Mouse (Mus musculus): ENCODE results near the gene Furin. TPM values are rescaled to one million over a fixed set of nuclear protein-coding genes. Genes with fewer than 3 reads are reported as not detected.

Furin gene
- polyA plus RNA-seq, 1 experiment: 0.65 TPM

DNA sequence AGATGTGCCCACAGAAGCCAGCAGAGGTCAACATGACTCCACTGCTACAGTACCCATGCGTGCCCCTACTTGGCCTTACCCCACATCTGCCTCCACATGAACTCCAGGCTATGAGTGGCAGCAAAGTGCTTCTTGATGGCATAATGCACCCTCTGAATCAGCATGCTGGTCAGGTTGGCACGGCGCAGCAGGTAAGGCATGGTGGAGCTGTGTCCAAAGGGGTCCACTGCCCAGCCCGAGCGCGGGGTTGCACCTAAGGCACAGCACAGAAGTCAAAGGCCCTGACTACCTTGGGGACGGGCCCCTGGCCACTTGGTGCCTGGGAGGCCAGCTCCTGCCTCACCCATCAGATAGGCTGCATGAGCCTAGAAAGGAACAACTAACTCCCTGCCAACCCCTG lies 38.0 kb downstream of the Furin start:
- Histone ChIP-seq H3K27me3 (ENCODE audit: control insufficient read depth) (peaks cover 38% of the 10 kb centered on the region), H3K4me3 (replicated peaks) (no peak overlapping the region)

DNA sequence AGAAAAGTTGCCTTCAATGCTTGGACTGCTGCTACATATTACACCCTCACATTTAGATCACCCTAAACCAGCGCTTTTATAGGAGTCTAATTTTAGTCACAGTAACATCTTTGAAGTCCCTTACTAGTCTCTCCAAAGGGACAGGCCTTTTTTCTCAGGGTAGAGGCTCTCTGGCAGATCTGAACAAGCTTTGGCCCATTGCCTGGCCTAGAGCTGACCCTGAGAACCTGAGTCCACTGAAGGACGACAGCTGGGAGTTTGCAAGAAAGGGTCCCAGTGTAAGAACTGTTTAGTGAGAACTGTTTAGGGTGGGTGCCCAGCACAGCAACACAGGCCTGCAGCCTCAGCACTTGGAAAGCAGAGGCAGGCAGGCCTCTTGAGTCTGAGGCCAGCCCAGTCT lies 39.5 kb downstream of the Furin start:
- H3K4me3 ChIP-seq (replicated peaks): no peak overlapping the region
- no peaks in the 10 kb centered on the region for H3K9me3 ChIP-seq (ENCODE audit: control insufficient read depth, low read length)
- H3K27me3 ChIP-seq (ENCODE audit: control insufficient read depth): peaks cover 23% of the 10 kb centered on the region
- H3K36me3 ChIP-seq (ENCODE audit: control insufficient read depth): peaks cover 23% of the 10 kb centered on the region; the same call in 1 of the 2 replicates
- H3K4me1 ChIP-seq (ENCODE audit: control insufficient read depth): peaks cover 5% of the 10 kb centered on the region
- TF ChIP-seq GATA1 (IDR thresholded peaks at IDR 0.05; ENCODE audit: low read length) (no peak), TAL1 (IDR thresholded peaks at IDR 0.05; ENCODE audit: low read length) (no peak)

More for the DNA sequence above, 38.0 kb downstream of the Furin start:
- Histone ChIP-seq H3K4me1 (ENCODE audit: control insufficient read depth) (peaks cover 14% of the 10 kb centered on the region), H3K9me3 (ENCODE audit: control insufficient read depth, low read length) (no peaks in the 10 kb centered on the region), H3K36me3 (ENCODE audit: control insufficient read depth) (peaks cover 19% of the 10 kb centered on the region; the same call in 1 of the 2 replicates)
- TF ChIP-seq GATA1 (IDR thresholded peaks at IDR 0.05; ENCODE audit: low read length) (no peak), TAL1 (IDR thresholded peaks at IDR 0.05; ENCODE audit: low read length) (no peak)

DNA sequence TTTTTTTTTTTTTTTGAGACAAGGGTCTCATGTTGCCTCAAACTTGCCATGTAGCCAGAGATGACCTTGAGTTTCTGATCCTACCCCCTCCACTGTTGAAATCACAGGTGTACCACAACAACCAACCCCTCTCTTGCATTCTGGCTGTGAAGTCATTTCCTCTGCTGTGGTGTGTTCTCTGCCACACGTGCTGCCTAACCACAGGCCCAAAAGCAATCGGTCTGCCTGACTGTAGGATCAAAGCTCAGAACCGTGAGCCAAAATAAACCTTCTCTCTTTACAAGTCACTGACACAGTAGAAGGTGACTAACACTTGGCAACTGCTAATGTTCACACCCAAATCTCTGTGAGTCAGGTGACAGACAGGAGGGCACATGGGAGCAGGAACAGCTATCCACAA lies 44.8 kb downstream of the Furin start:
- no peaks in the 10 kb centered on the region for H3K9me3 ChIP-seq (ENCODE audit: control insufficient read depth, low read length)
- peaks cover 17% of the 10 kb centered on the region; the same call in 1 of the 2 replicates for H3K36me3 ChIP-seq (ENCODE audit: control insufficient read depth)
- no peaks in the 10 kb centered on the region for H3K27me3 ChIP-seq (ENCODE audit: control insufficient read depth)
- H3K4me1 ChIP-seq (ENCODE audit: control insufficient read depth): no peaks in the 10 kb centered on the region
- no peak overlapping the region for H3K4me3 ChIP-seq (replicated peaks)
- TF ChIP-seq TAL1 (IDR thresholded peaks at IDR 0.05; ENCODE audit: low read length) (no peak), GATA1 (IDR thresholded peaks at IDR 0.05; ENCODE audit: low read length) (no peak)

DNA sequence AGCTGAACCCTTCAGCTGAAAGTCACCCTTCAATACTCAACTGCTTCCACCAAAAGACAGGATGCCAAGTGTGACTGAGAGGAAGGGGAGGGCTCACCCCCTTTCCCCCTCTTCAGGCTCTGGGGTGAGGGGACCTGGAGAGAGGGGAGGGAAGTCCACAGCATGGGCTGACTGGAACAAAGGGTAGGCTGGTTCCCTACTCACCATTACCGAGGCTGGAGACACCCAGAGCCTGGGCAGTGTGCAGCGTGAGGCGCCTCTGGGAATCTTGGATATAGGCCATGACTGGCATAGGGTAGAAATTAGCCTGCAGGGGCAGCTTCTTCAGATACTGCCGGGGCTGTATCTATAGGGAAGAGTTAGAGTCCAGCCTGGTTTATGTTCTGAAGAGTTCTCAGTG lies 47.2 kb downstream of the Furin start:
- TF ChIP-seq TAL1 (IDR thresholded peaks at IDR 0.05; ENCODE audit: low read length) (no peak), GATA1 (IDR thresholded peaks at IDR 0.05; ENCODE audit: low read length) (no peak)
- no peaks in the 10 kb centered on the region for H3K27me3 ChIP-seq (ENCODE audit: control insufficient read depth)
- H3K36me3 ChIP-seq (ENCODE audit: control insufficient read depth): peaks cover 15% of the 10 kb centered on the region; the same call in 1 of the 2 replicates
- H3K4me3 ChIP-seq (replicated peaks): no peak overlapping the region
- no peaks in the 10 kb centered on the region for H3K9me3 ChIP-seq (ENCODE audit: control insufficient read depth, low read length)
- no peaks in the 10 kb centered on the region for H3K4me1 ChIP-seq (ENCODE audit: control insufficient read depth)

DNA sequence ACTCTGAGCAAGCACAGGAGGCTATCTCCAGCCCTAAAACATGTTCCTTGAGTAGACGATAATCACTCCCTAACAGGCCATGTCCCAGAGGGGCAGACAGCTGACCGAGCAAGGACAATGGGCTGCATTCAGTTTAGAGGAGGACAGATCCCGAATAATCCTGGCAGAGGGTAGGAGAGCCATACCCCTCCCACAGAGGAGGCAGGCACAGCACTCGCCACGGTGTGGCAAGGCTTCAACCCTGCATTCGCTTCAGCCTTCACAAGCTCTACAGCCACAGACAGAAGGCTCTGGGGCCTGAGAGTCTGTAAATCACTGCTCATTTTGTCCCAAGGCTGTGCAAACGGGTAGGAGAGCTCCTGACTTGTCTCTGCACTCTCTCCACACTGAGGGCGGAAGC lies 48.1 kb downstream of the Furin start:
- no peak for TF ChIP-seq TAL1 (IDR thresholded peaks at IDR 0.05; ENCODE audit: low read length)
- no peak for TF ChIP-seq GATA1 (IDR thresholded peaks at IDR 0.05; ENCODE audit: low read length)
- H3K9me3 ChIP-seq (ENCODE audit: control insufficient read depth, low read length): no peaks in the 10 kb centered on the region
- no peak overlapping the region for H3K4me3 ChIP-seq (replicated peaks)
- no peaks in the 10 kb centered on the region for H3K4me1 ChIP-seq (ENCODE audit: control insufficient read depth)
- no peaks in the 10 kb centered on the region for H3K27me3 ChIP-seq (ENCODE audit: control insufficient read depth)
- peaks cover 12% of the 10 kb centered on the region; the same call in 1 of the 2 replicates for H3K36me3 ChIP-seq (ENCODE audit: control insufficient read depth)

DNA sequence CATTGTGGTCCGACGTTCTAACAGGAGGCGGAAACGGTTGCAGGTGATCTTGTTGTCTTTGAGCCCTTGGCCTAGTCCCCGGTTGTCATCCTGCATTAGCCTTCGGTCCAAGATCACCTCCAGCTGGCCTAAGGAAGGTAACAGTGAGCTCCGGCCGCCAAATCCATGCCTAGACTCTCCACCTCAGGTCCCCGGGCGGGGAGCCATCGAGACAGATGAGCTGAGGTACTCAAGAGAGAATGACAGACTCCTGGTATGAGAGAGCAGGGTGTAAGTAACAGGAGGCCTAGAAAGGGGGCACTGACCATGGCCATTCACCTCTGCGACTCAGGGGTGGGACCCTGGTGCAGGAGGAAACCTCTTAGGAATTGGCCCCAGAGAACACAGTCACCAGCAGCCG lies 48.9 kb downstream of the Furin start:
- H3K27me3 ChIP-seq (ENCODE audit: control insufficient read depth): no peaks in the 10 kb centered on the region
- H3K9me3 ChIP-seq (ENCODE audit: control insufficient read depth, low read length): no peaks in the 10 kb centered on the region
- H3K4me3 ChIP-seq (replicated peaks): no peak overlapping the region
- no peak for TF ChIP-seq GATA1 (IDR thresholded peaks at IDR 0.05; ENCODE audit: low read length)
- TF ChIP-seq TAL1 (IDR thresholded peaks at IDR 0.05; ENCODE audit: low read length): no peak
- peaks cover 3% of the 10 kb centered on the region for H3K4me1 ChIP-seq (ENCODE audit: control insufficient read depth)
- peaks cover 14% of the 10 kb centered on the region; the same call in 1 of the 2 replicates for H3K36me3 ChIP-seq (ENCODE audit: control insufficient read depth)

DNA sequence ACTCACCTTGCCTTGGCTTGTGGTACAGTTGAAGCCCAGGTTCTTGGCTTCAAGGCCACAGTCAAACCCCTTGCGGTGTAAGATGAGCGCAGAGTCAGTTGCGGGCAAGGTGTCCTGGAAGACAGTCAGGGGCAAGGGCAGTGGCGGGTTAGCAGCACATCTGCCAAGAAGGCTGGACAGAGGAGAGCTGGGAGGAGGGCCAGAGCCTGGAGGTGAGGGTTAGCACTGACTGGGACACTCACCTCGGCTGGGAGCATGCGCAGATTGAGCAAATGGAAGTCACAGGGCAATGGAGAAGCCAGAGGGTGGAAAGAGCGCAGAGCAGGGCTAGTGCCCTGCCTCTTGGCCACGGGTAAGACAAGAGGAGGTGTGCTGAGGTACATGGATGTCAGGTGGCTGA lies 52.3 kb downstream of the Furin start:
- no peak overlapping the region for H3K4me3 ChIP-seq (replicated peaks)
- H3K27me3 ChIP-seq (ENCODE audit: control insufficient read depth): no peaks in the 10 kb centered on the region
- peaks cover 9% of the 10 kb centered on the region; the same call in 1 of the 2 replicates for H3K36me3 ChIP-seq (ENCODE audit: control insufficient read depth)
- H3K4me1 ChIP-seq (ENCODE audit: control insufficient read depth): peaks cover 11% of the 10 kb centered on the region
- TF ChIP-seq TAL1 (IDR thresholded peaks at IDR 0.05; ENCODE audit: low read length): no peak
- no peak for TF ChIP-seq GATA1 (IDR thresholded peaks at IDR 0.05; ENCODE audit: low read length)
- no peaks in the 10 kb centered on the region for H3K9me3 ChIP-seq (ENCODE audit: control insufficient read depth, low read length)

DNA sequence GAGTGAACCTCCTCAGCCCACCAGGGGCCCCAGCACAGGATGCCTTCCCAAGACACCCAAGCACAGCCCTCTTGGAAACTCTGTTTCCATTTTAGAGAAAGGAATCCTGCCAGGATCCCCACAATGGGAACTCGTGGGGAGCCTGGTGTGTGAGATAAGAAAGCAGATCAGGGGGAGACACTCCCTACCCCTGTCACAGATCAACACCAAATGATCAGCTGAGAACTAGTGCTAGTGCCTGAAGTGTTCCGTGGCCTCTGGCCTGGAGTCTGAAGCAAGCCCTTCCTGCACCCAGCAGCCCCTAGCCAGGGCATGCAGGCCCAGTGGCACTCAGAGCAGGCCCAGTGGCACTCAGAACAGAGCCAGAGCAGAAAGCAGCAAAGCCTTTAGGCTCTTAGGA lies 54.4 kb downstream of the Furin start:
- Histone ChIP-seq H3K36me3 (ENCODE audit: control insufficient read depth) (peaks cover 9% of the 10 kb centered on the region; the same call in 1 of the 2 replicates), H3K27me3 (ENCODE audit: control insufficient read depth) (no peaks in the 10 kb centered on the region), H3K4me1 (ENCODE audit: control insufficient read depth) (peaks cover 11% of the 10 kb centered on the region), H3K9me3 (ENCODE audit: control insufficient read depth, low read length) (no peaks in the 10 kb centered on the region), H3K4me3 (replicated peaks) (no peak overlapping the region)
- TF ChIP-seq GATA1 (IDR thresholded peaks at IDR 0.05; ENCODE audit: low read length) (no peak), TAL1 (IDR thresholded peaks at IDR 0.05; ENCODE audit: low read length) (no peak)

DNA sequence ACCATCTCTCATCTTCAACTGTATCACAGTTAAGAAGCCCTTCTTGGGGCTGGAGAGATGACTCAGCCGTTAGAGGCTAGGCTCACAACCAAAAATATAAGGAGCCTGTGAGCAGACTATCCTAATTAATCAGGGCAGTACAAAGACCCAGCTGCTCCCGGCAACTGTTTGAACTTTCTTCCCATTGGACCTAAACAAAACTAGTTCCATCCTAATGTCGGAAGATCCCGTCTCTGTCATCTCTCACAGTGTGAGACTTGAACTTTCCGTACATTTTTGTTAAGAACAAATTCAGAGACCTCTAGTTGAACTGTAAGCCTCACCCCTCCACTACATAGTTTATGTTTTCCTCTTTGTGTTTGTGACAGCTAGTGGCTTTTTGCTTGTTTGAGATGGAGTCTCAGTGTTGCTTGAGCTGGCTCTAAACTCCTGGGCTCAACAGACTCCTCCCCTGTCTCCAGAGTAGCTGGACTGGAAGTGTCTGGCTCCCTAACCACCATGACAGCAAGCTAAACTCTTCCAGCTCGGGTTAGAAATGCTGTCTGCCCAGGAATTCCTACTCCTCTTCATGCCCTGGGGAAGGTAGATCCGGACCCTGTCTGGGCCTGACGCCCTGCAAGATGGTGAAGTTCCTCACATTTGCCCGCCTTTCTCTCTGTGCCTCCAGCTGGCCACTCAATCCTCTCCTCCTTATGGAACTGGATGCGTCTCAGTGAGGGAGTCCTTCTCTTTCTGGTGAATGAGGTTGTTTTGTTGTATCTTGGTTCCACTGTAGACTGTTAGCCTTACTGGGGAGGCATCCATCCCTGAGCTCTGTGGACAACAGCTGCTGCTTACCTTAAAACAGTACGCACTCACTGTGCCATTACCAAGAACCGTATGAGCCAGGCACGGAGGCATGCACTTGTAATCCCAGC lies 57.3 kb downstream of the Furin start:
- Histone ChIP-seq H3K9me3 (ENCODE audit: control insufficient read depth, low read length) (no peaks in the 10 kb centered on the region), H3K27me3 (ENCODE audit: control insufficient read depth) (no peaks in the 10 kb centered on the region), H3K36me3 (ENCODE audit: control insufficient read depth) (peaks cover 7% of the 10 kb centered on the region; the same call in 1 of the 2 replicates), H3K4me3 (replicated peaks) (no peak overlapping the region), H3K4me1 (ENCODE audit: control insufficient read depth) (peaks cover 23% of the 10 kb centered on the region)
- TF ChIP-seq TAL1 (IDR thresholded peaks at IDR 0.05; ENCODE audit: low read length): no peak
- no peak for TF ChIP-seq GATA1 (IDR thresholded peaks at IDR 0.05; ENCODE audit: low read length)

All from erythroblast, embryonic 14.5 days (primary cell).